20 mouse cellular contexts compared by ENCODE assay signal in the genomic region with DNA sequence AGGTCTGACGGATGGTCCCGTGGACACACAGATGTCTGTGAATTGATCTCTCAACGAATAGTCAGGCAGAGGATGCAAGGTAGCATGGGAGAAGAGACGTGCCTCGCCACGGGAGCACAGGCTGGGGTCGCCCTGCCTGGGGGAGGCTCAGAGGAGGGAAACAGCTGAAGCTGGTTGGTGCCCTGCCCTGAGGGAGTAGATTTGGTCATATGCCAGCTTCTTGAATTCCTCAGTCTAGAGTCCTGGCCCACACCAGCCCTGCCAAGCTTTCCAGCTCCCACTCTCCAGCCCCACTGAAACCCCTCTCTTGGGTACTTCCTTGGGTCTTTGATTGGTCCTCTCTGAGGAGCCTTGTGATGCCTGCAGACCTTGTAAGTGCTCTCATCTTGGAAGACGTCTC. TPM values are rescaled to one million over a fixed set of nuclear protein-coding genes. Genes with fewer than 3 reads are reported as not detected.
DNase-seq lines count a peak whose midpoint lies in the region; ATAC-seq and TF ChIP-seq lines count a peak whose summit lies in the region.
"Had no signal": no experiment of that assay in that cellular context is flagged by ENCODE, and none has a peak within 500 bp of the region (broad histone marks: within the 10 kb centered on the region; RNA-seq: fewer than 3 reads in every experiment).

No protein-coding gene starts in this region.

- no peaks in the 10 kb centered on the region for H3K4me1 ChIP-seq in forebrain, embryonic 14.5 days (ENCODE audit: control insufficient read depth, insufficient read depth, low read length)
- peaks cover 13% of the 10 kb centered on the region for H3K4me1 ChIP-seq in forebrain, embryonic 10.5 days
- no peaks in the 10 kb centered on the region for H3K4me1 ChIP-seq in hindbrain, postnatal 0 days (ENCODE audit: insufficient read depth, low read length)
- H3K4me1 ChIP-seq in hindbrain, embryonic 16.5 days (ENCODE audit: control insufficient read depth, insufficient read depth, low read depth, low read length): no peaks in the 10 kb centered on the region
- no peaks in the 10 kb centered on the region for H3K4me1 ChIP-seq in lung, postnatal 0 days (ENCODE audit: insufficient read depth, low read depth, low read length)
- H3K4me1 ChIP-seq in forebrain, postnatal 0 days (ENCODE audit: insufficient read depth): no peaks in the 10 kb centered on the region

- DNase-seq in forebrain, embryonic 14.5 days (ENCODE audit: low spot score): peak; percentile 17
- DNase-seq in forebrain, embryonic 10.5 days (ENCODE audit: extremely low spot score, low spot score): no peak
- peak; percentile 20 for DNase-seq in hindbrain, postnatal 0 days (ENCODE audit: low spot score)
- DNase-seq in lung, postnatal 0 days (ENCODE audit: low spot score): peak; percentile 36
- no peak for DNase-seq in lung, postnatal 10 days
- DNase-seq in forebrain, postnatal 0 days: no peak
- no peak for DNase-seq in layer of hippocampus, adult 9-10 months (ENCODE audit: low spot score)
- DNase-seq: adrenal gland, postnatal 10 days; cerebellum, adult 11-12 months; cerebellum, postnatal 25 days; heart, postnatal 10 days; kidney, adult 8-10 months; liver, embryonic 13.5 days; right cerebral cortex, adult 18-20 months had no signal

- H3K27me3 ChIP-seq in forebrain, embryonic 14.5 days (replicated peaks; ENCODE audit: control insufficient read depth, insufficient read depth, low read length): no peaks in the 10 kb centered on the region
- peaks cover 4% of the 10 kb centered on the region; the same call in 1 of the 2 replicates for H3K27me3 ChIP-seq in forebrain, embryonic 10.5 days (ENCODE audit: poor library complexity, severe bottlenecking)
- no peaks in the 10 kb centered on the region for H3K27me3 ChIP-seq in hindbrain, postnatal 0 days (ENCODE audit: insufficient read depth, low read length)
- H3K27me3 ChIP-seq in hindbrain, embryonic 16.5 days (replicated peaks; ENCODE audit: control insufficient read depth, insufficient read depth, low read length): no peaks in the 10 kb centered on the region
- no peaks in the 10 kb centered on the region for H3K27me3 ChIP-seq in lung, postnatal 0 days (replicated peaks; ENCODE audit: insufficient read depth, low read length)
- no peaks in the 10 kb centered on the region for H3K27me3 ChIP-seq in forebrain, postnatal 0 days (ENCODE audit: insufficient read depth, low read length)

- no peak overlapping the region for H3K9ac ChIP-seq in forebrain, embryonic 14.5 days (ENCODE audit: low read length)
- H3K9ac ChIP-seq in hindbrain, postnatal 0 days (replicated peaks; ENCODE audit: low read length): no peak overlapping the region
- no peak overlapping the region for H3K9ac ChIP-seq in hindbrain, embryonic 16.5 days (ENCODE audit: low read depth, low read length)
- no peak overlapping the region for H3K9ac ChIP-seq in lung, postnatal 0 days (replicated peaks; ENCODE audit: low read depth)
- no peak overlapping the region for H3K9ac ChIP-seq in forebrain, postnatal 0 days
- H3K9ac ChIP-seq: liver, embryonic 13.5 days had no signal

- ATAC-seq in forebrain, embryonic 14.5 days: 0 out of 2 replicates have a peak, but pooled peaks have one; percentile 37
- ATAC-seq in hindbrain, postnatal 0 days: no peak
- no peak for ATAC-seq in hindbrain, embryonic 16.5 days
- ATAC-seq in lung, postnatal 0 days: 0 out of 2 replicates have a peak, but pooled peaks have one; percentile 19
- peak; percentile 47; the same call in 1 of the 2 replicates for ATAC-seq in forebrain, postnatal 0 days

- no peak for TF ChIP-seq CTCF in hindbrain, postnatal 0 days (IDR thresholded peaks at IDR 0.05; ENCODE audit: low read depth)
- TF ChIP-seq CTCF in lung, postnatal 0 days (IDR thresholded peaks at IDR 0.05): no peak
- TF ChIP-seq CTCF in forebrain, postnatal 0 days (IDR thresholded peaks at IDR 0.05; ENCODE audit: low read depth): no peak

- TF ChIP-seq EP300 in lung, postnatal 0 days (IDR thresholded peaks at IDR 0.05): no peak

- H3K36me3 ChIP-seq in forebrain, embryonic 14.5 days (ENCODE audit: control insufficient read depth, insufficient read depth, low read length): no peaks in the 10 kb centered on the region
- H3K36me3 ChIP-seq in forebrain, embryonic 10.5 days (replicated peaks): no peaks in the 10 kb centered on the region
- H3K36me3 ChIP-seq in hindbrain, postnatal 0 days (ENCODE audit: insufficient read depth, low read length): no peaks in the 10 kb centered on the region
- H3K36me3 ChIP-seq in hindbrain, embryonic 16.5 days (ENCODE audit: control insufficient read depth, insufficient read depth, low read length): no peaks in the 10 kb centered on the region
- H3K36me3 ChIP-seq in lung, postnatal 0 days (ENCODE audit: insufficient read depth, low read length): no peaks in the 10 kb centered on the region
- no peaks in the 10 kb centered on the region for H3K36me3 ChIP-seq in forebrain, postnatal 0 days (ENCODE audit: insufficient read depth)
- H3K36me3 ChIP-seq: liver, embryonic 13.5 days had no signal

- H3K4me2 ChIP-seq in forebrain, embryonic 14.5 days (ENCODE audit: low read length): no peak overlapping the region
- H3K4me2 ChIP-seq in hindbrain, postnatal 0 days (ENCODE audit: low read depth, low read length): no peak overlapping the region
- H3K4me2 ChIP-seq in hindbrain, embryonic 16.5 days (ENCODE audit: low read length): no peak overlapping the region
- no peak overlapping the region for H3K4me2 ChIP-seq in lung, postnatal 0 days (replicated peaks; ENCODE audit: low read depth, low read length)
- no peak overlapping the region for H3K4me2 ChIP-seq in forebrain, postnatal 0 days (ENCODE audit: low read depth)
- H3K4me2 ChIP-seq: liver, embryonic 13.5 days; midbrain, embryonic 11.5 days had no signal

- no peaks in the 10 kb centered on the region for H3K9me3 ChIP-seq in forebrain, embryonic 14.5 days (replicated peaks; ENCODE audit: control insufficient read depth, low read length)
- H3K9me3 ChIP-seq in forebrain, embryonic 10.5 days: no peaks in the 10 kb centered on the region
- no peaks in the 10 kb centered on the region for H3K9me3 ChIP-seq in hindbrain, postnatal 0 days (ENCODE audit: low read length)
- no peaks in the 10 kb centered on the region for H3K9me3 ChIP-seq in hindbrain, embryonic 16.5 days (ENCODE audit: control insufficient read depth, low read length)
- H3K9me3 ChIP-seq in lung, postnatal 0 days (ENCODE audit: low read length): no peaks in the 10 kb centered on the region
- no peaks in the 10 kb centered on the region for H3K9me3 ChIP-seq in forebrain, postnatal 0 days (ENCODE audit: low read length)
- H3K9me3 ChIP-seq: liver, embryonic 13.5 days had no signal

- H3K4me3 ChIP-seq in forebrain, embryonic 14.5 days (ENCODE audit: low read depth, low read length): no peak overlapping the region
- H3K4me3 ChIP-seq in forebrain, embryonic 10.5 days: no peak overlapping the region
- no peak overlapping the region for H3K4me3 ChIP-seq in hindbrain, postnatal 0 days (ENCODE audit: low read length)
- no peak overlapping the region for H3K4me3 ChIP-seq in hindbrain, embryonic 16.5 days (ENCODE audit: low read length)
- no peak overlapping the region for H3K4me3 ChIP-seq in lung, postnatal 0 days (ENCODE audit: low read depth, low read length)
- H3K4me3 ChIP-seq in forebrain, postnatal 0 days (ENCODE audit: low read depth, low read length): no peak overlapping the region
- H3K4me3 ChIP-seq: layer of hippocampus, adult 2 months; liver, embryonic 13.5 days had no signal

- H3K27ac ChIP-seq in forebrain, embryonic 14.5 days (ENCODE audit: low read depth, low read length): no peak overlapping the region
- no peak overlapping the region for H3K27ac ChIP-seq in forebrain, embryonic 10.5 days
- no peak overlapping the region for H3K27ac ChIP-seq in hindbrain, postnatal 0 days
- H3K27ac ChIP-seq in hindbrain, embryonic 16.5 days (ENCODE audit: low read depth, low read length): no peak overlapping the region
- H3K27ac ChIP-seq in lung, postnatal 0 days (ENCODE audit: low read length): no peak overlapping the region
- no peak overlapping the region for H3K27ac ChIP-seq in forebrain, postnatal 0 days (ENCODE audit: low read depth, low read length)
- H3K27ac ChIP-seq: layer of hippocampus, adult 2 months; liver, embryonic 13.5 days; macrophage had no signal

- 81% methylated on average over 8 of the region's 8 CpGs for WGBS in forebrain, embryonic 14.5 days
- WGBS in forebrain, embryonic 10.5 days: 88% methylated on average over 8 of the region's 8 CpGs
- 50% methylated on average over 8 of the region's 8 CpGs for WGBS in hindbrain, postnatal 0 days
- WGBS in hindbrain, embryonic 16.5 days: 63% methylated on average over 8 of the region's 8 CpGs
- 51% methylated on average over 8 of the region's 8 CpGs for WGBS in lung, postnatal 0 days
- WGBS in forebrain, postnatal 0 days: 74% methylated on average over 8 of the region's 8 CpGs

RNA-seq across cellular contexts. Expression of a gene that starts 1.4 kb away (rescaled TPM):
- polyA plus RNA-seq in forebrain, embryonic 14.5 days (2014; fragmentation: Nextera tagmentation; extraction: Ambion mirVana): 0.22 and 0.48 TPM in 2 replicates
- not detected in 2 replicates for polyA plus RNA-seq in forebrain, embryonic 10.5 days (2016; fragmentation: Nextera tagmentation; extraction: Ambion mirVana)
- 0.37 TPM in 1 of 2 replicates, not detected in the other for total RNA-seq in hindbrain, postnatal 0 days (2014; rRNA removed)
- polyA plus RNA-seq in hindbrain, postnatal 0 days (2015; fragmentation: Nextera tagmentation; extraction: Ambion mirVana): 0.30 and 0.43 TPM in 2 replicates
- polyA plus RNA-seq in hindbrain, embryonic 16.5 days (2015; fragmentation: Nextera tagmentation; extraction: Ambion mirVana): 0.20 and 0.46 TPM in 2 replicates
- 0.10 and 0.18 TPM in 2 replicates for polyA plus RNA-seq in lung, postnatal 0 days (2015; fragmentation: Nextera tagmentation; extraction: Ambion mirVana)
- total RNA-seq in forebrain, postnatal 0 days (2014; rRNA removed): 0.15 TPM in 1 of 2 replicates, not detected in the other
- 0.62 and 0.65 TPM in 2 replicates for polyA plus RNA-seq in forebrain, postnatal 0 days (2015; fragmentation: Nextera tagmentation; extraction: Ambion mirVana)
- total RNA-seq: gastrocnemius, postnatal 4 days; heart, postnatal 10 days had no signal
- polyA plus RNA-seq: limb, embryonic 11.5 days; liver, embryonic 13.5 days; macrophage had no signal

RNA-seq across cellular contexts. Expression of a gene that starts 15.8 kb away (rescaled TPM):
- 25.5 and 28.8 TPM in 2 replicates for polyA plus RNA-seq in forebrain, embryonic 14.5 days (2014; fragmentation: Nextera tagmentation; extraction: Ambion mirVana)
- 32.7 and 41.6 TPM in 2 replicates for polyA plus RNA-seq in forebrain, embryonic 10.5 days (2016; fragmentation: Nextera tagmentation; extraction: Ambion mirVana)
- total RNA-seq in hindbrain, postnatal 0 days (2014; rRNA removed): 15.3 and 26.4 TPM in 2 replicates
- polyA plus RNA-seq in hindbrain, postnatal 0 days (2015; fragmentation: Nextera tagmentation; extraction: Ambion mirVana): 19.8 and 20.5 TPM in 2 replicates
- polyA plus RNA-seq in hindbrain, embryonic 16.5 days (2015; fragmentation: Nextera tagmentation; extraction: Ambion mirVana): 23.3 and 24.5 TPM in 2 replicates
- polyA plus RNA-seq in lung, postnatal 0 days (2015; fragmentation: Nextera tagmentation; extraction: Ambion mirVana): 16.9 and 21.1 TPM in 2 replicates
- total RNA-seq in forebrain, postnatal 0 days (2014; rRNA removed): 17.6 and 23.2 TPM in 2 replicates
- 22.7 and 23.4 TPM in 2 replicates for polyA plus RNA-seq in forebrain, postnatal 0 days (2015; fragmentation: Nextera tagmentation; extraction: Ambion mirVana)

RNA-seq across cellular contexts. Expression of a gene that starts 16.0 kb away (rescaled TPM):
- polyA plus RNA-seq in forebrain, embryonic 14.5 days (2014; fragmentation: Nextera tagmentation; extraction: Ambion mirVana): 8.0 and 9.5 TPM in 2 replicates
- 13.4 and 16.2 TPM in 2 replicates for polyA plus RNA-seq in forebrain, embryonic 10.5 days (2016; fragmentation: Nextera tagmentation; extraction: Ambion mirVana)
- 15.3 and 18.3 TPM in 2 replicates for total RNA-seq in hindbrain, postnatal 0 days (2014; rRNA removed)
- polyA plus RNA-seq in hindbrain, postnatal 0 days (2015; fragmentation: Nextera tagmentation; extraction: Ambion mirVana): 9.1 and 9.8 TPM in 2 replicates
- polyA plus RNA-seq in hindbrain, embryonic 16.5 days (2015; fragmentation: Nextera tagmentation; extraction: Ambion mirVana): 8.3 and 11.3 TPM in 2 replicates
- 29.4 and 32.2 TPM in 2 replicates for polyA plus RNA-seq in lung, postnatal 0 days (2015; fragmentation: Nextera tagmentation; extraction: Ambion mirVana)
- total RNA-seq in forebrain, postnatal 0 days (2014; rRNA removed): 12.8 and 13.8 TPM in 2 replicates
- polyA plus RNA-seq in forebrain, postnatal 0 days (2015; fragmentation: Nextera tagmentation; extraction: Ambion mirVana): 8.7 and 8.9 TPM in 2 replicates

RNA-seq across cellular contexts. Expression of a gene that starts 21.6 kb away (rescaled TPM):
- 290 and 301 TPM in 2 replicates for polyA plus RNA-seq in forebrain, embryonic 14.5 days (2014; fragmentation: Nextera tagmentation; extraction: Ambion mirVana)
- 126 and 138 TPM in 2 replicates for polyA plus RNA-seq in forebrain, embryonic 10.5 days (2016; fragmentation: Nextera tagmentation; extraction: Ambion mirVana)
- 40.9 and 64.7 TPM in 2 replicates for total RNA-seq in hindbrain, postnatal 0 days (2014; rRNA removed)
- 175 and 179 TPM in 2 replicates for polyA plus RNA-seq in hindbrain, postnatal 0 days (2015; fragmentation: Nextera tagmentation; extraction: Ambion mirVana)
- polyA plus RNA-seq in hindbrain, embryonic 16.5 days (2015; fragmentation: Nextera tagmentation; extraction: Ambion mirVana): 197 and 201 TPM in 2 replicates
- 99.9 and 101 TPM in 2 replicates for polyA plus RNA-seq in lung, postnatal 0 days (2015; fragmentation: Nextera tagmentation; extraction: Ambion mirVana)
- 124 and 139 TPM in 2 replicates for total RNA-seq in forebrain, postnatal 0 days (2014; rRNA removed)
- polyA plus RNA-seq in forebrain, postnatal 0 days (2015; fragmentation: Nextera tagmentation; extraction: Ambion mirVana): 227 and 298 TPM in 2 replicates

RNA-seq across cellular contexts. Expression of a gene that starts 26.9 kb away (rescaled TPM):
- polyA plus RNA-seq in forebrain, embryonic 14.5 days (2014; fragmentation: Nextera tagmentation; extraction: Ambion mirVana): 0.41 and 0.94 TPM in 2 replicates
- 9.8 and 12.3 TPM in 2 replicates for polyA plus RNA-seq in forebrain, embryonic 10.5 days (2016; fragmentation: Nextera tagmentation; extraction: Ambion mirVana)
- 0.18 and 0.37 TPM in 2 replicates for total RNA-seq in hindbrain, postnatal 0 days (2014; rRNA removed)
- polyA plus RNA-seq in hindbrain, postnatal 0 days (2015; fragmentation: Nextera tagmentation; extraction: Ambion mirVana): 0.48 and 0.50 TPM in 2 replicates
- 0.33 and 0.70 TPM in 2 replicates for polyA plus RNA-seq in hindbrain, embryonic 16.5 days (2015; fragmentation: Nextera tagmentation; extraction: Ambion mirVana)
- polyA plus RNA-seq in lung, postnatal 0 days (2015; fragmentation: Nextera tagmentation; extraction: Ambion mirVana): 1.9 and 2.2 TPM in 2 replicates
- 0.15 and 0.33 TPM in 2 replicates for total RNA-seq in forebrain, postnatal 0 days (2014; rRNA removed)
- 0.24 and 0.36 TPM in 2 replicates for polyA plus RNA-seq in forebrain, postnatal 0 days (2015; fragmentation: Nextera tagmentation; extraction: Ambion mirVana)
- polyA plus RNA-seq: macrophage had no signal

Comparison
In these comparisons a context has a peak if more than half of its experiments do, and no peak if none do; other contexts are left out.
1. DNase-seq: peak in forebrain, embryonic 14.5 days (single experiment), hindbrain, postnatal 0 days (single experiment) and lung, postnatal 0 days (single experiment); none in forebrain, embryonic 10.5 days (single experiment), lung, postnatal 10 days (single experiment), forebrain, postnatal 0 days (single experiment) and layer of hippocampus, adult 9-10 months (single experiment).
2. ATAC-seq: peak in forebrain, embryonic 14.5 days (single experiment), lung, postnatal 0 days (single experiment) and forebrain, postnatal 0 days (single experiment); none in hindbrain, postnatal 0 days (single experiment) and hindbrain, embryonic 16.5 days (single experiment).